Mouse (Mus musculus) CH12.LX (cell line): ENCODE data around the gene Ice1. TPM values are rescaled to one million over a fixed set of nuclear protein-coding genes. Genes with fewer than 3 reads are reported as not detected.

Experiments used
- DNase-seq: peaks from one replicate; pipeline ENCODE4 v3.0.0-alpha.2; 2013; ENCODE audit errors: extremely low read depth
- H3K27ac ChIP-seq: 2 replicates; pipeline ENCODE4 v1.5.1; 2012; ENCODE audit warnings: low read depth, mild to moderate bottlenecking, control low read depth, moderate library complexity; ENCODE audit not compliant: insufficient read depth
- H3K27me3 ChIP-seq: replicated peaks from 2 replicates; pipeline ENCODE3; 2012; ENCODE audit warnings: inconsistent platforms
- H3K36me3 ChIP-seq, 2 experiments: replicated peaks in 1 of 2; 2 replicates each; pipeline versions ENCODE3 to v1.6.1; 2012; ENCODE audit warnings: inconsistent platforms in 1 of 2, low read length in 1 of 2, mild to moderate bottlenecking in 1 of 2, mixed read lengths in 1 of 2, moderate library complexity in 1 of 2; ENCODE audit not compliant: control insufficient read depth in 1 of 2, insufficient read depth in 1 of 2
- H3K4me1 ChIP-seq, 2 experiments: 2 replicates each; pipeline ENCODE4 v1.6.1; 2012; ENCODE audit warnings: inconsistent platforms in 1 of 2, moderate library complexity in 1 of 2; ENCODE audit not compliant: insufficient read depth in 2 of 2, control insufficient read depth in 1 of 2
- H3K4me2 ChIP-seq: 2 replicates; pipeline ENCODE4 v1.6.1; 2012; ENCODE audit warnings: low read depth, mild to moderate bottlenecking, control low read depth; ENCODE audit not compliant: poor library complexity, insufficient read depth, severe bottlenecking
- H3K4me3 ChIP-seq, 3 experiments: fragments of 150-350 bp in 1 of 3; sonication (generic) in 1 of 3; replicated peaks in 1 of 3; 2 replicates each; pipeline versions ENCODE3 to v1.5.1; 2011 to 2012; ENCODE audit warnings: low read depth in 2 of 3, low read length in 2 of 3, mild to moderate bottlenecking in 2 of 3, moderate library complexity in 2 of 3, control low read depth in 1 of 3, improper control_type of control experiment in 1 of 3, inconsistent platforms in 1 of 3, mixed read lengths in 1 of 3; ENCODE audit not compliant: poor library complexity in 1 of 3
- H3K79me2 ChIP-seq: replicated peaks from 2 replicates; pipeline ENCODE4 v1.6.1; 2012; ENCODE audit warnings: mild to moderate bottlenecking, moderate library complexity; ENCODE audit not compliant: control insufficient read depth, poor library complexity, insufficient read depth, severe bottlenecking; ENCODE audit errors: extremely low read depth
- H3K9ac ChIP-seq: 2 replicates; pipeline ENCODE4 v1.6.1; 2012; ENCODE audit warnings: low read depth, mild to moderate bottlenecking, control low read depth, moderate library complexity; ENCODE audit not compliant: insufficient read depth
- H3K9me3 ChIP-seq: replicated peaks from 2 replicates; pipeline ENCODE3; 2012; ENCODE audit warnings: low read length, inconsistent platforms, mixed read lengths
- CHD1 ChIP-seq: IDR thresholded peaks from 2 replicates; pipeline ENCODE4 v1.6.1; 2012; ENCODE audit warnings: low read depth, low read length, improper control_type of control experiment, inconsistent platforms
- CHD2 ChIP-seq: IDR thresholded peaks from 2 replicates; pipeline ENCODE4 v1.6.1; 2011; ENCODE audit warnings: low read length, improper control_type of control experiment
- CTCF ChIP-seq, 2 experiments: IDR thresholded peaks in 1 of 2; conservative IDR thresholded peaks in 1 of 2; 2 replicates each; pipeline ENCODE4 v1.5.1; 2011 to 2012; ENCODE audit warnings: low read depth in 2 of 2, low read length in 2 of 2, improper control_type of control experiment in 1 of 2, inconsistent platforms in 1 of 2, mild to moderate bottlenecking in 1 of 2, moderate library complexity in 1 of 2
- ELF1 ChIP-seq: IDR thresholded peaks from 2 replicates; pipeline ENCODE4 v1.6.1; 2014; ENCODE audit warnings: low read depth, mild to moderate bottlenecking, inconsistent platforms, low read length, improper control_type of control experiment
- EP300 ChIP-seq: IDR thresholded peaks from 2 replicates; pipeline ENCODE4 v1.6.1; 2011; ENCODE audit warnings: low read length, improper control_type of control experiment
- ETS1 ChIP-seq: conservative IDR thresholded peaks from 2 replicates; pipeline ENCODE4 v1.6.1; 2012; ENCODE audit warnings: low read depth, mild to moderate bottlenecking, inconsistent platforms, low read length, improper control_type of control experiment, moderate library complexity
- GABPA ChIP-seq: IDR thresholded peaks from 2 replicates; pipeline ENCODE4 v1.6.1; 2012; ENCODE audit warnings: low read depth, low read length, improper control_type of control experiment, inconsistent platforms; ENCODE audit not compliant: insufficient replicate concordance
- HCFC1 ChIP-seq: IDR thresholded peaks from 2 replicates; pipeline ENCODE4 v1.6.1; 2012; ENCODE audit warnings: low read depth, mild to moderate bottlenecking, inconsistent platforms, low read length, improper control_type of control experiment
- JUN ChIP-seq: IDR thresholded peaks from 2 replicates; pipeline ENCODE4 v1.6.1; 2011; ENCODE audit warnings: low read depth, mild to moderate bottlenecking, low read length, improper control_type of control experiment, moderate library complexity; ENCODE audit not compliant: insufficient read depth
- JUND ChIP-seq: conservative IDR thresholded peaks from 2 replicates; pipeline ENCODE4 v1.6.1; 2011; ENCODE audit warnings: low read depth, low read length, improper control_type of control experiment
- KAT2A ChIP-seq: IDR thresholded peaks from 2 replicates; pipeline ENCODE4 v1.6.1; 2012; ENCODE audit warnings: low read length, improper control_type of control experiment, inconsistent platforms; ENCODE audit not compliant: insufficient replicate concordance
- MAFK ChIP-seq: IDR thresholded peaks from 2 replicates; pipeline ENCODE4 v1.6.1; 2011; ENCODE audit warnings: low read length, improper control_type of control experiment; ENCODE audit not compliant: insufficient replicate concordance
- MAX ChIP-seq: IDR thresholded peaks from 2 replicates; pipeline ENCODE4 v1.6.1; 2011; ENCODE audit warnings: low read length, improper control_type of control experiment
- MEF2A ChIP-seq: IDR thresholded peaks from 2 replicates; pipeline ENCODE4 v1.6.1; 2014; ENCODE audit warnings: low read depth, mild to moderate bottlenecking, inconsistent platforms, low read length, improper control_type of control experiment, borderline replicate concordance
- MXI1 ChIP-seq: IDR thresholded peaks from 2 replicates; pipeline ENCODE4 v1.6.1; 2011; ENCODE audit warnings: mild to moderate bottlenecking, low read depth, low read length, improper control_type of control experiment
- MYC ChIP-seq: IDR thresholded peaks from 2 replicates; pipeline ENCODE4 v1.6.1; 2011; ENCODE audit warnings: low read depth, mild to moderate bottlenecking, improper control_type of control experiment, low read length
- NRF1 ChIP-seq: IDR thresholded peaks from 2 replicates; pipeline ENCODE4 v1.6.1; 2014; ENCODE audit warnings: low read depth, mild to moderate bottlenecking, inconsistent platforms, low read length, improper control_type of control experiment, moderate library complexity
- PAX5 ChIP-seq: IDR thresholded peaks from 2 replicates; pipeline ENCODE4 v1.6.1; 2012; ENCODE audit warnings: low read length, inconsistent platforms, mixed read lengths
- POLR2A ChIP-seq: IDR thresholded peaks from 2 replicates; pipeline ENCODE4 v1.6.1; 2011; ENCODE audit warnings: low read depth, mild to moderate bottlenecking, improper control_type of control experiment, low read length
- RAD21 ChIP-seq: IDR thresholded peaks from 2 replicates; pipeline ENCODE4 v1.6.1; 2011; ENCODE audit warnings: low read depth, mild to moderate bottlenecking, low read length, improper control_type of control experiment, moderate library complexity
- SMC3 ChIP-seq: IDR thresholded peaks from 2 replicates; pipeline ENCODE4 v1.6.1; 2011; ENCODE audit warnings: low read depth, low read length, improper control_type of control experiment
- TBP ChIP-seq: conservative IDR thresholded peaks from 2 replicates; pipeline ENCODE4 v1.6.1; 2011; ENCODE audit warnings: low read depth, low read length, improper control_type of control experiment
- TCF12 ChIP-seq: IDR thresholded peaks from 2 replicates; pipeline ENCODE4 v1.6.1; 2014; ENCODE audit warnings: low read depth, mild to moderate bottlenecking, inconsistent platforms, low read length, improper control_type of control experiment
- UBTF ChIP-seq: IDR thresholded peaks from 2 replicates; pipeline ENCODE4 v1.6.1; 2012; ENCODE audit warnings: low read depth, mild to moderate bottlenecking, inconsistent platforms, low read length, improper control_type of control experiment, moderate library complexity
- USF2 ChIP-seq: conservative IDR thresholded peaks from 2 replicates; pipeline ENCODE4 v1.6.1; 2011; ENCODE audit warnings: low read depth, low read length, improper control_type of control experiment
- ZKSCAN1 ChIP-seq: IDR thresholded peaks from 2 replicates; pipeline ENCODE4 v1.6.1; 2012; ENCODE audit warnings: low read depth, inconsistent platforms, low read length, improper control_type of control experiment, borderline replicate concordance
- ZMIZ1 ChIP-seq: IDR thresholded peaks from 2 replicates; pipeline ENCODE4 v1.6.1; 2012; ENCODE audit warnings: low read depth, mild to moderate bottlenecking, inconsistent platforms, low read length, improper control_type of control experiment
- ZNF384 ChIP-seq: IDR thresholded peaks from 2 replicates; pipeline ENCODE4 v1.6.1; 2012; ENCODE audit warnings: low read depth, low read length, improper control_type of control experiment, inconsistent platforms
- dilution Hi-C: fragments of 300-500 bp; cut with MboI; formaldehyde crosslinking; loops from 2 replicates; pipeline ENCODE4 v1.14.3; 2020; ENCODE audit warnings: low sequenced_read_pairs; ENCODE audit not compliant: extremely low pct_unique_long_range_greater_than_20kb, extremely low pct_ligation_motif_present
- in situ Hi-C: fragments of 300-500 bp; cut with MboI; formaldehyde crosslinking; loops from 3 replicates; pipeline ENCODE4 v1.14.3; 2019; ENCODE audit warnings: low sequenced_read_pairs, low pct_ligation_motif_present, low pct_unique_long_range_greater_than_20kb, mixed read lengths
- polyA plus RNA-seq: library from polyadenylated mRNA; unstranded; fragments of >175 nt; gene quantifications from 2 replicates; pipeline ENCODE4 v1.2.1, GENCODE M21; 2012; ENCODE audit warnings: low read depth; ENCODE audit not compliant: insufficient read length
- total RNA-seq, 2 experiments: library from RNA; depleted of rRNA; stranded (reverse); fragments of 300-350 nt in 1 of 2; fragments of >200 nt in 1 of 2; gene quantifications; 2 replicates each; pipeline ENCODE4 v1.2.3; 2012 to 2014

Ice1 gene
- total and polyA plus RNA-seq, 3 experiments = 25.5 to 29.5 (median 25.8) TPM

- Histone ChIP-seq H3K9me3 (no peaks in the 10 kb centered on the region), H3K27ac (no peak overlapping the region), H3K4me3 (no peak overlapping the region), H3K36me3 (peaks cover 10 to 31% of the 10 kb centered on the region in 2 experiments), H3K4me2 (no peak overlapping the region), H3K27me3 (no peaks in the 10 kb centered on the region), H3K79me2 (no peaks in the 10 kb centered on the region), H3K4me1 (no peaks in the 10 kb centered on the region), H3K9ac (no peak overlapping the region)
- TF ChIP-seq MAFK (no peak), ETS1 (no peak), NRF1 (no peak), ZMIZ1 (no peak), POLR2A (no peak), KAT2A (no peak), UBTF (no peak), MYC (no peak), PAX5 (no peak), ELF1 (no peak), JUN (no peak), MXI1 (no peak), CTCF (conservative IDR thresholded peaks at IDR 0.05 in 1 of 2, IDR thresholded peaks at IDR 0.05 in 1 of 2; ENCODE audit: low read depth in 2 of 2, low read length in 2 of 2) (peak; percentile 31 to 68; a peak in 3 of 4 replicates), TCF12 (no peak), ZNF384 (no peak), USF2 (no peak), SMC3 (peak; percentile 46), ZKSCAN1 (no peak), JUND (no peak), EP300 (no peak), CHD1 (no peak), MAX (no peak), MEF2A (no peak), RAD21 (peak; percentile 64)
- in situ Hi-C loops = no loop called here
- dilution Hi-C loops = no loop called here
- peak; percentile 34 for DNase-seq
Measured at GRCm38 (mm10) chr13:70582517-70582916, 54.9 kb downstream of the Ice1 start.

DNA sequence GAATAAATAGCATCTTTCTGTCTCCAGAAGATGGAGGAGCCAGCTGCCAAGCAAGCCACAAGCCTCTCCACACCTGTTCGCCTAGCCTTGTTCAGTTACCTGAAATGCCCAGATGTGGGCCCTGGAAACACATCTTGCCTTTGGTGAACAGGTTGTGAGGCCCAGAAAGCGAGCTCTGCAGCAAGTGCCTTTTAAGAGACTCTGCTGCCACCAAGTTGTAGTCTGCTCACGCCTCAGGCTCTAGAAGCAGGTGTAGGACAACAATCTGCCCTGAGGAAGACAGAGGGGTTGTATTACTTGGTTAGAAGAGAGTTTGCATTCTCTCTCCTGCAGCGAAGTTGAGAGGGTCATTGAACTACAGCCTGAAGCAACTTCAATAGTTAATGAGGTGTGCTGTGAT, 55.9 kb downstream of the Ice1 start:
- dilution Hi-C loops = no loop called here
- Histone ChIP-seq H3K4me3 (no peak overlapping the region), H3K27me3 (no peaks in the 10 kb centered on the region), H3K9ac (no peak overlapping the region), H3K4me1 (no peaks in the 10 kb centered on the region), H3K36me3 (peaks cover 5 to 21% of the 10 kb centered on the region in 2 experiments), H3K27ac (no peak overlapping the region), H3K79me2 (no peaks in the 10 kb centered on the region), H3K4me2 (no peak overlapping the region), H3K9me3 (no peaks in the 10 kb centered on the region)
- in situ Hi-C loops = no loop called here
- DNase-seq = no peak
- TF ChIP-seq TBP (no peak), KAT2A (no peak), HCFC1 (no peak), ZKSCAN1 (no peak), CHD2 (no peak), JUN (no peak), ZNF384 (no peak), EP300 (no peak), GABPA (no peak), NRF1 (no peak)
